Mouse (Mus musculus): ENCODE results near the gene Fgf11. TPM values are rescaled to one million over a fixed set of nuclear protein-coding genes. Genes with fewer than 3 reads are reported as not detected.

Fgf11 gene
- polyA plus RNA-seq, 1 experiment from 2014 or later, result 3.0 TPM

DNA sequence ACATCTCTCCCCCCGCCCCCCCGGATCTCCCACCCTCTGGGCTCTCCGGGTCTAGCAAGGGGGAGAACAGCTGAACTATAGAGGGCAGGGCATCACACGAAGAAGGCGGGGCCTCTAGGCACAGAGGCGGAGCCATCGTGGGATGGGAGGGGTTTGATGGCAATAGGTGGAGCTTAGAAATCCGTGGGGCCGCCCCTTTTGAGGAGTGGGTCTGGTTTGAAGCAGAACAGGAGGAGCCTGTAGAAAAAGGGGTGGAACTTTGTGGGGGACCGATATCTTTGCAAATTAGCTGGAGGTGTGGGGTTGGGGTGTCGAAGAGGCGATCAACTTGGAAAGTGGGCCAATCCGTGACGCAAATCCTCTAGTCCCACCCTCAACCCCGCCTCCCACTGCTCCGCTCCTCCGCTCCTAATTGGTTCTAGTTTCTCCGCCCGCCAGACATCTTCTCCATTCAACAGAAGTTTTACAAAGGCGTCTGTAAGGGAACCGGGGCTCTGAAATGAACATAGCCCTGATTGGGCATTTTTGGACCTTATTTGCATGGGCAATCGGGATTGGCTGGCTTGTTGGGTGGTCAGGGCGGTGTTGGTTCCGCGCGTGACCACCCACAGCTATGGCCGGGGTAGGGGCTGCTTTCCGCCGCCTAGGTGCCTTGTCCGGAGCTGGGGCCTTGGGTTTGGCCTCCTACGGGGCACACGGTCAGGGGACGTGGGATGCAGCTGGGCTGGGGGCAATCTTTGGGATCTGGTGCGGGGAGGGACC, 36.5 kb upstream of the Fgf11 start, which contains the start of gene Tmem256:
TSS of gene Tmem256 (plus strand) at position 563 of the 762 bp plus-strand sequence.
- Histone ChIP-seq H3K27me3 (ENCODE audit: control insufficient read depth, insufficient read depth, low read length) (peaks cover 5% of the 10 kb centered on the region; the same call in 1 of the 2 replicates), H3K27ac (ENCODE audit: low read depth, low read length) (peak within 1 kb of the TSS; percentile 80), H3K9me3 (ENCODE audit: control insufficient read depth, low read length) (no peaks in the 10 kb centered on the region), H3K36me3 (ENCODE audit: control insufficient read depth, insufficient read depth, low read length) (peaks cover 2% of the 10 kb centered on the region; the same call in 1 of the 2 replicates), H3K4me2 (ENCODE audit: low read depth) (peak within 1 kb of the TSS; percentile 95), H3K4me1 (ENCODE audit: control insufficient read depth, insufficient read depth, low read length) (peaks cover 26% of the 10 kb centered on the region), H3K9ac (ENCODE audit: low read length) (peak within 1 kb of the TSS; percentile 79), H3K4me3 (ENCODE audit: low read depth, low read length) (peak within 1 kb of the TSS; percentile 72)
- ATAC-seq (ENCODE audit: insufficient read depth, low FRiP score, low TSS enrichment), result peak; percentile 87
- DNase-seq (ENCODE audit: low spot score), result peak; percentile 97
- WGBS, result under 1% methylated on average over 34 of the region's 34 CpGs

DNA sequence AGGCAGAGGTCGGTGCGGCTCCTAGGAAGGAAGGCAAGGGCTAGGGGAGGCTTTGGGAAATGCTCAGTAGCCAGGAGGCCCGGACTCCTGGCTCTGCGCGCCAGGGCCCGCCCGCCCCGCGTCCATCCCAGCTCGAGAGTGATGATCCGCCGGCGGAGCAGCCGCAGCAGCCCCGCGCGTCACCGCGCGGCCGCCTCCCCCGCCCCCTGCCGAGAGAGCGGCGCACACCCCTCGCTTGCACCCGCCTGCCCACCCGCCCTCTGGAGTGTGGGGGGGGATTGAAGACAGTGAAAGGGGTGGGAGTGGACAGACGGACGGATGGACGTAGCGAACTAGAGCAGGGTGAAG, 35.9 kb upstream of the Fgf11 start, which contains the start of gene Nlgn2:
TSS of gene Nlgn2 (minus strand) at position 181 of the 348 bp plus-strand sequence.
- ATAC-seq (ENCODE audit: insufficient read depth, low FRiP score, low TSS enrichment), result no peak
- no peaks in the 10 kb centered on the region for H3K9me3 ChIP-seq (ENCODE audit: control insufficient read depth, low read length)
- peaks cover 2% of the 10 kb centered on the region; the same call in 1 of the 2 replicates for H3K36me3 ChIP-seq (ENCODE audit: control insufficient read depth, insufficient read depth, low read length)
- H3K4me3 ChIP-seq (ENCODE audit: low read depth, low read length), result peak within 1 kb of the TSS; percentile 72
- peak within 1 kb of the TSS; percentile 95 for H3K4me2 ChIP-seq (ENCODE audit: low read depth)
- H3K9ac ChIP-seq (ENCODE audit: low read length), result peak within 1 kb of the TSS; percentile 79
- H3K4me1 ChIP-seq (ENCODE audit: control insufficient read depth, insufficient read depth, low read length), result peaks cover 26% of the 10 kb centered on the region
- DNase-seq (ENCODE audit: low spot score), result no peak
- H3K27me3 ChIP-seq (ENCODE audit: control insufficient read depth, insufficient read depth, low read length), result peaks cover 5% of the 10 kb centered on the region; the same call in 1 of the 2 replicates
- 0% methylated on average over 18 of the region's 32 CpGs for WGBS
- peak within 1 kb of the TSS; percentile 80 for H3K27ac ChIP-seq (ENCODE audit: low read depth, low read length)

DNA sequence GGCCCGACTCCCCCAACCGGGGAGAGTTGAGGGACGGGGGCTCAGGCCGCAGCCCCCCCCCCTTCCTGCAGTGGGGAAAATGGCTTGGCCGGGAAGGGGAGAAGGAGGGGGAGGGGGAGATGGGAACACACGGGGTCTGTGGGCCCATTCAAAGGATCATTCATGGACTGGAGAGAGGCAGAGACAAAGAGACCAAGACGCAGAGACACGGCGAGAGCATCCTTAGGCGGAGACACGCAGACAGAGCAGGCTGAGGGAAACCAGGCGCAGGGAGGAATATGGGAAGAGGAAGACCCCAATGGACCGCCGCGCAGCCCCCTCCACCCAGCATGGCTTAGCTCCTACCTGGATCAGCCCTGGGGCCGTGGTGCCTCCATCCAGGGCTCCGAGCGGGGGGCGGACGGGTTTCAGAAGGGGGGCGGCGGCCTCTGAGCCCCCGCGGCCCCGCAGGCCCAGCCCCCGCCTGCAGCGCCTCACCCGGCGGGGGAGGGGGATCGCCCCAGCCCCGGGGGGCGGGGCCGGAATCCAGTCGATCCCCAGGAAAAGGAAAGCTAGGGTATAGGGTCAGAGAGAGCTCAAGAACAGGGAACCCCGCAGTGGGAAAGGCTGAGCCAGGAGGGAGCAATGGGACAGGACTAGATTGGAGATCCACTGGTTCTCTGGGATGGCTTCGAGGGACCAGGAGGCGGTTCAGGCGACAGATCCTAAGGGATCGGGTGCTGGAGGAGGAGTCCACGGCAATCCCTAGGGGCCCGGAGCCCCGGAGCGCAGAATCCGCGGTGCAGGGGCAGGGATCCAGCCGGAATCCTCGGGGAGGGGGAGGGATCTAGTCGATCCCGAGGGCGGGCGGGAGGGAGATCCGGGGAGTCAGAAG, 35.3 kb upstream of the Fgf11 start:
- Histone ChIP-seq H3K4me1 (ENCODE audit: control insufficient read depth, insufficient read depth, low read length) (peaks cover 26% of the 10 kb centered on the region), H3K27me3 (ENCODE audit: control insufficient read depth, insufficient read depth, low read length) (peaks cover 5% of the 10 kb centered on the region; the same call in 1 of the 2 replicates), H3K9me3 (ENCODE audit: control insufficient read depth, low read length) (no peaks in the 10 kb centered on the region), H3K4me3 (ENCODE audit: low read depth, low read length) (peak overlapping the region; percentile 72), H3K9ac (ENCODE audit: low read length) (peak overlapping the region; percentile 79), H3K4me2 (ENCODE audit: low read depth) (peak overlapping the region; percentile 95), H3K36me3 (ENCODE audit: control insufficient read depth, insufficient read depth, low read length) (peaks cover 2% of the 10 kb centered on the region; the same call in 1 of the 2 replicates), H3K27ac (ENCODE audit: low read depth, low read length) (peak overlapping the region; percentile 80)
- ATAC-seq (ENCODE audit: insufficient read depth, low FRiP score, low TSS enrichment) (peak; percentile 14; the same call in 1 of the 2 replicates), DNase-seq (ENCODE audit: low spot score) (peak; percentile 59)
- WGBS, result under 1% methylated on average over 43 of the region's 52 CpGs

GRCm38 (mm10) chr11:69835966-69836335, 34.3 kb upstream of the Fgf11 start:
- peak overlapping the region; percentile 95 for H3K4me2 ChIP-seq (ENCODE audit: low read depth)
- no peak for DNase-seq (ENCODE audit: low spot score)
- ATAC-seq (ENCODE audit: insufficient read depth, low FRiP score, low TSS enrichment), result no peak
- H3K36me3 ChIP-seq (ENCODE audit: control insufficient read depth, insufficient read depth, low read length), result peaks cover 2% of the 10 kb centered on the region; the same call in 1 of the 2 replicates
- H3K4me1 ChIP-seq (ENCODE audit: control insufficient read depth, insufficient read depth, low read length), result peaks cover 26% of the 10 kb centered on the region
- peaks cover 5% of the 10 kb centered on the region; the same call in 1 of the 2 replicates for H3K27me3 ChIP-seq (ENCODE audit: control insufficient read depth, insufficient read depth, low read length)
- peak overlapping the region; percentile 47; the same call in 1 of the 2 replicates for H3K27ac ChIP-seq (ENCODE audit: low read depth, low read length)
- H3K4me3 ChIP-seq (ENCODE audit: low read depth, low read length), result peak overlapping the region; percentile 72
- 2% methylated on average over 4 of the region's 4 CpGs for WGBS
- no peaks in the 10 kb centered on the region for H3K9me3 ChIP-seq (ENCODE audit: control insufficient read depth, low read length)
- peak overlapping the region; percentile 79 for H3K9ac ChIP-seq (ENCODE audit: low read length)

DNA sequence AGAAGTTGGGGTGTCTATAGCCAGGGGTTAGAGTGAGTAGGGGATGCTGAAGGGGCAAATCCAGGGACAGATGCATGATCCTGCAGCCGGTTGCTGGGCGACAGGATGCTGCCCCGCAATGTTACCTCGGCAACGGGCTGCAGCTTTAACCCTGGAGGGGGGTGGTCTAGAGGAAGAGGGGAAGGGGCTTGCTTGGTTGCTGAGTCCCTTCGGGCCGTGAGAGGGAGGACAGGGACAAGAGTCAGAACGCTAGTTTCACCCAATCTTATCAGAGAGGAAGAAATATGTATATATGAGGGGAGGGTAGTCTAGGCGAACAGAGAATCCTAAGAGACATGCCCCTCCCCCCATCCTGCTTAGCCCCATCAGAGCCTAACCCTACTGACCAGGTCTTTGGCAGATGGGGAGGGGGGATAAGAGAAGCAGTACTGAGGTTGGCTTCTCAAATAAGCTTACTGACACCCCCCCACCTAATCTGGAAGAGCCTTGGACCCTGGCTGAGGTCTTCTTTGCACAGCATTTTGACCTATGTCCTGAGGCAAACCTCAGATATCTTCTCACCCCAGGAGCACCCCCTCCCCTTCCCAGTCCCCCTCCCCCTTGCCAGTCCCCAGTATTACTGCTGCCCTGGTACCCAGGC, 33.8 kb upstream of the Fgf11 start:
- Histone ChIP-seq H3K27ac (ENCODE audit: low read depth, low read length) (no peak overlapping the region), H3K9ac (ENCODE audit: low read length) (peak overlapping the region; percentile 2; the same call in 1 of the 2 replicates), H3K27me3 (ENCODE audit: control insufficient read depth, insufficient read depth, low read length) (peaks cover 5% of the 10 kb centered on the region; the same call in 1 of the 2 replicates), H3K4me1 (ENCODE audit: control insufficient read depth, insufficient read depth, low read length) (peaks cover 26% of the 10 kb centered on the region), H3K36me3 (ENCODE audit: control insufficient read depth, insufficient read depth, low read length) (peaks cover 2% of the 10 kb centered on the region; the same call in 1 of the 2 replicates), H3K4me3 (ENCODE audit: low read depth, low read length) (peak overlapping the region; percentile 72), H3K9me3 (ENCODE audit: control insufficient read depth, low read length) (no peaks in the 10 kb centered on the region), H3K4me2 (ENCODE audit: low read depth) (peak overlapping the region; percentile 95)
- WGBS, result 2% methylated on average over 9 of the region's 9 CpGs
- DNase-seq (ENCODE audit: low spot score) (peak; percentile 77), ATAC-seq (ENCODE audit: insufficient read depth, low FRiP score, low TSS enrichment) (no peak)

GRCm38 (mm10) chr11:69834001-69834549, 32.4 kb upstream of the Fgf11 start:
- H3K4me3 ChIP-seq (ENCODE audit: low read depth, low read length), result peak overlapping the region; percentile 72
- H3K9me3 ChIP-seq (ENCODE audit: control insufficient read depth, low read length), result no peaks in the 10 kb centered on the region
- ATAC-seq (ENCODE audit: insufficient read depth, low FRiP score, low TSS enrichment) (no peak), DNase-seq (ENCODE audit: low spot score) (peak; percentile 51)
- H3K4me1 ChIP-seq (ENCODE audit: control insufficient read depth, insufficient read depth, low read length), result peaks cover 26% of the 10 kb centered on the region
- no peak overlapping the region for H3K27ac ChIP-seq (ENCODE audit: low read depth, low read length)
- 8% methylated on average over 34 of the region's 48 CpGs for WGBS
- H3K36me3 ChIP-seq (ENCODE audit: control insufficient read depth, insufficient read depth, low read length), result peaks cover 2% of the 10 kb centered on the region; the same call in 1 of the 2 replicates
- H3K27me3 ChIP-seq (ENCODE audit: control insufficient read depth, insufficient read depth, low read length), result peaks cover 5% of the 10 kb centered on the region; the same call in 1 of the 2 replicates
- H3K4me2 ChIP-seq (ENCODE audit: low read depth), result peak overlapping the region; percentile 95
- H3K9ac ChIP-seq (ENCODE audit: low read length), result peak overlapping the region; percentile 76

GRCm38 (mm10) chr11:69833554-69833953, 31.9 kb upstream of the Fgf11 start:
- H3K9ac ChIP-seq (ENCODE audit: low read length), result peak overlapping the region; percentile 76
- peak overlapping the region; percentile 72; the same call in 1 of the 2 replicates for H3K4me3 ChIP-seq (ENCODE audit: low read depth, low read length)
- H3K27me3 ChIP-seq (ENCODE audit: control insufficient read depth, insufficient read depth, low read length), result peaks cover 5% of the 10 kb centered on the region; the same call in 1 of the 2 replicates
- DNase-seq (ENCODE audit: low spot score) (no peak), ATAC-seq (ENCODE audit: insufficient read depth, low FRiP score, low TSS enrichment) (no peak)
- H3K4me2 ChIP-seq (ENCODE audit: low read depth), result peak overlapping the region; percentile 95
- WGBS, result 58% methylated on average over 8 of the region's 8 CpGs
- H3K4me1 ChIP-seq (ENCODE audit: control insufficient read depth, insufficient read depth, low read length), result peaks cover 26% of the 10 kb centered on the region
- peaks cover 4% of the 10 kb centered on the region; the same call in 1 of the 2 replicates for H3K36me3 ChIP-seq (ENCODE audit: control insufficient read depth, insufficient read depth, low read length)
- no peaks in the 10 kb centered on the region for H3K9me3 ChIP-seq (ENCODE audit: control insufficient read depth, low read length)
- no peak overlapping the region for H3K27ac ChIP-seq (ENCODE audit: low read depth, low read length)
